Mouse (Mus musculus) liver, postnatal 0 days (tissue): Measurements from ENCODE around the gene Cryzl1.

Source experiments
- CTCF ChIP-seq: sonication (generic); IDR thresholded peaks from 2 replicates; pipeline ENCODE4 v1.5.1; 2016; ENCODE audit warnings: antibody characterized with exemption, low read depth
- EP300 ChIP-seq: IDR thresholded peaks from 2 replicates; pipeline ENCODE4 v1.6.1; 2016; ENCODE audit warnings: antibody characterized with exemption, low read depth, mild to moderate bottlenecking

DNA sequence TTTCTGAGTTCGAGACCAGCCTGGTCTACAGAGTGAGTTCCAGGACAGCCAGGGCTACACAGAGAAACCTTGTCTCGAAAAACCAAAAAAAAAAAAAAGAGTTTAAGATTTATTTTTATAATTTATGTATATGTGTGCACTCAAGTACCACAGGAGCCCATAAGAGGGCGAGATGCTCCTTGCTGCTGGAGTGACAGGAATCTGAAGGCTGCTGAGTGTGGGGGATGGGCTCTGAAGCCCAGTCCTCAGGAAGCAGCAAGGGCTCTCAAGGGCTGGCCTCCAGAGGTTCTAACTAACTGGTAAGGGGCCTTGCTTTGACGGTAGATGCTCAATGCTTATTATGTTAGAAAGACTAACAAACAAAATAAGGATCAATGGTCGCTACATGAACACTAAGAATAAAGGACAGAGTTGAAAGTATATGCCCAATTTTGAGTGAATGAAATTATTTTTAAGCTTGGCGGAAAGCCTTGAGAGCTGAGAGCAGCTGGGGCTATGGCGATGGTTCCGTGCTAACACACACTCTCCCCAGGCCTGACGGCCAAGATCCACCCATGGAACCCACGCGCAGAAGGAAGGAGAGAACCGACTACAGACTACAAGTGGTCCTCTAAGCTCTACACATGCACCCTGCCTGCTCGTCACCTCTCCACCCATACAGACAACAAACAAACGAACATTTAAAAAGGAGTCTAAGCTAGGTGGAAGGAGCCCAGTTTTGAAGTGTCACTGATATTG lies 24.0 kb downstream of the Cryzl1 start:
- TF ChIP-seq CTCF (peak; percentile 35), EP300 (no peak)
